Mouse (Mus musculus) spleen, postnatal 14 days (tissue): Measurements from ENCODE around the gene 2900092C05Rik.

Experiments
- DNase-seq, 2 experiments: peaks; one replicate each; pipeline ENCODE4 v3.0.0; 2021 to 2022; ENCODE audit warnings: low spot score in 2 of 2

The 2900092C05Rik gene

GRCm38 (mm10) chr7:12512217-12512616 lies at the start of gene 2900092C05Rik:
TSS of gene 2900092C05Rik (plus strand) at chr7:12512517.
- no peak for DNase-seq

DNA sequence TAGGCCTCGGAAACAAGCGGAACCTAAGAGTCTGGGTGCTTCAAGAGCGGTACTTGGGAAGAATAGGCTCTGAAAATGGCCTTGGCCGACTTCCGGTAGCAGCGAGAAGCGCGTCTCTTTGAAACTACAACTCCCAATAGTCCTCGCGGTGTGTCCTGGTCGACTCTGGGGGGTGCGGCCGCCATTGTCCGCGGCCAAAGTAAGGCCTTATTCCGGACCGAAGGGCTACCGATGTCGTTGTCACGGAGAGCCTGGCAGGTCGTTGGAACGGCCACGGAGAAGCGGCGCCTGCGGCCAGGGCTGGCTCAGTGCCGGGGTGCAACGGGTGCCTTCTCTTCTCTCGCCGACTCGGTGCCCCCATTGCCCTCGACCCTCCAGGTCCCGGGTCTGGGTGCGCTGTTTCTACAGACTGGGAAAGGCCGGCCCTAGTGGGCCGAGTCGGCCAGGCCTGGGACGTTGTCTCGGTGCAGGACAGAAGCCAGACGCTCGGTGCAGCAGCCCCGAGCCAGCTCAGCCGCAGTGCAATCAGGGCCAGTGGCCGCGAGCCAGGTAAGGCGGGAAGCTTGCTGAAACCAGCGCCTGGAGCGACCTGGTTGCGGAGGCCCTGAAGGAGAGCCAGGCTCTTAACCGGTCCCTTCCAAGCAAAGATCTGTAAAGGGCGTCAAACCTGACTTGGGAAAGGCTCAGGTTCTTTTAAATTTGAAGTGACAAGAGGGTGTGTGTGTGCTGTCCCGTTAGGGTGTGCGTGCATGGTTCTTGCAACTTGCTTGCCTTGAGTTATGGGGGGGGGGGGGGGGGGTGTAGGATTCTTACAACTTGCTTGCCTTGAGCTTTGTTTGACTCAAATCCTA lies 33.9 kb upstream of the 2900092C05Rik start, which contains the start of gene Zfp606:
TSS of gene Zfp606 (plus strand) at position 136 of the 851 bp plus-strand sequence.
- peak; percentile 27 to 60 for DNase-seq

GRCm38 (mm10) chr7:12479009-12479346 lies 33.3 kb upstream of the 2900092C05Rik start:
- no peak for DNase-seq

- no peak for DNase-seq
These were observed 32.8 kb upstream of the 2900092C05Rik start for GRCm38 (mm10) chr7:12479525-12479924.

DNA sequence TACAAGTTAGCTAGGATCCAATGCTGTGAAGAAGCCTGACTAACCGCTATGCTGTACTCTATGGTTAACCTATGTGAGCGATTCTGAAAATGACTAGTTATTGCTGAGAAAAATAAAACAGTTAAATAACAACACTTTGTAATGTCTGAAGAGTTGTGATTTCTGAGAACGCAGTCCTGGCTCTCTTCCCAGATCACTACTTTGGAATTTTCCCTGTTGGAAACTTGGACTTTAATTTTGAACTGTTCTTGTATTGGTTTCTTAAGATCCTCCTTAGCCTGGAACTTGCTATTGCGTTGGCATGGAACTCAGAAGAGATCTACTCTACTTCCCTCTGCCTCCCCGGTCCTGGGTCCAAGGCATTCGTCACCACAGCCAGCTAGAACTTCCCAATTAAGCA lies 28.5 kb upstream of the 2900092C05Rik start:
- DNase-seq, result no peak

DNA sequence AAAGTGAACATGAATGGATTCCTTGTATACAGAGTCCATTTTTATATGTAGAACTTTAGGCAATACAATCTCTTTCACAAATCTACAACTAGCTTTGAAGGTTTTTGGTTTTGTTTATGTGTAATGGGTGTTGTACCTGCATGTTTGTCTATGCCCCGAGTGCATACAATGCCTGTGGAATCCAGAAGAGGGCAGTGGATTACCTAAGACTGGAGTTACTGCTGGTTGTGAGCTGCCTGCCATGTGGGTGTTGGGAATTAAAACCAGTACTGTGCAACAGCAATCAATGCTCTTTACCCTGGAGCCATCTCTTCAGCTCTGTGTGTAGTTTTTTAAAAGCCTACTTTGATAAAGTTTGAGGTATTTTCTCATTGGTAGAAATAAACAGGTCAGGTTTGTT lies 26.4 kb upstream of the 2900092C05Rik start:
- no peak for DNase-seq

DNA sequence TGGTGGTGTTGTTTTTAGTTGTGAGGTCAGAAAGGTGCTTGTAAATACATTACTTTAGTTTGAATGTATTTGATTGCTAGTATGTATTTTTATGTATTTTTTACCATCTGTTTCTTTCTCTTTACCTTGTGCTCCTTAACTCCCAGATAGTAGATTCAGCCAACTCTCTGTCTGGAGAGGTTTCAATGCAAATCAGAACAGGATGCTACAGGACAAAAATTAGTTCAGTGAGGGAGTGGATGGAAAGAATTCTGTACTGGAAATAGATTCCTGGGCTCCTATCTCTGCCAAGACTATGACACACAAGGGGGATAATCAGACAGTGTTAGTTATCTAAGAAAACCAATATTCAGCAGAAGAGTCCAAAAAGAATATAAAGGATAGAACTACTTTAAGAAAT lies 25.6 kb upstream of the 2900092C05Rik start:
- DNase-seq, result no peak

- no peak for DNase-seq
These were observed 1.4 kb upstream of the 2900092C05Rik start for GRCm38 (mm10) chr7:12510913-12511312.
